Mouse (Mus musculus): Measurements from ENCODE around the gene Olfr380.

Olfr380 gene

DNA sequence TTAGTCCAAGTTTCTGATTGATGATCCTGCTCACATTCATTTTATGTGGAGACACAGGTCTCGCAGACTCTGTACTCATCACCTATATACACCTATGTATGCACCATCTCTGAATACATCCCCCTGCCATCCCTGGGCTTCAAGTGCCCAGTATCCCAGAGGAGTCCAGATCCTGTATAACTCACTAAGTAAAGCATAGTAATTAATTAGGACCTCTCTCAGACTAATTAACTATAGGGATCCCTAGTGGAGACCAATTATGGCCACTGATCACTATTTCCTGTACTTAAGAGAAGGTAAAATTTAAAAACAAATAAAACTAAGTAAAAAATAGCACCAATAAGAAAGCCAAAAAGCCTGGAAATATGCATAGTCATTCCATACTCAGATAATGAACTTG lies at the start of gene Olfr380:
Gene Olfr380, minus strand, starts transcription at position 101 of the 400 bp plus-strand sequence.
- DNase-seq: no peak

DNA sequence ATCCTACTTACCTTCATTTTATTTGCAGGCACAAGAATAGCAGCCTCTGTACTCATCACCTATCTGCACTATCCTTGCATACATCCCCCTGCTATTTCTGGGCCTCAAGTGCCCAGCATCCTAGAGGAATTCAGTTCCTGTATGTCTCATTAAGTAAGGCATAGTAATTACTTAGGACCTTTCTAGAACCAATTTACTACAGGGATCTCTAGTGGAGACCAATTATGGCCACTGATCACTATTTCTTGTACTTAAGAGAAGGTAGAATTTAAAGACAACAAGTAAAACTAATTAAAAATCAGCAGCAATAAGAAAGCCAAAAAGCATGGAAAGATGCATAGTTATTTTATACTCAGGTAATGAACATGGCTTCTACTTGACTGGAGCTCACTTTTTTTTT lies 34.2 kb upstream of the Olfr380 start, which contains the start of gene Olfr381:
Gene Olfr381, minus strand, starts transcription at position 101 of the 400 bp plus-strand sequence.
- no peak for DNase-seq

DNA sequence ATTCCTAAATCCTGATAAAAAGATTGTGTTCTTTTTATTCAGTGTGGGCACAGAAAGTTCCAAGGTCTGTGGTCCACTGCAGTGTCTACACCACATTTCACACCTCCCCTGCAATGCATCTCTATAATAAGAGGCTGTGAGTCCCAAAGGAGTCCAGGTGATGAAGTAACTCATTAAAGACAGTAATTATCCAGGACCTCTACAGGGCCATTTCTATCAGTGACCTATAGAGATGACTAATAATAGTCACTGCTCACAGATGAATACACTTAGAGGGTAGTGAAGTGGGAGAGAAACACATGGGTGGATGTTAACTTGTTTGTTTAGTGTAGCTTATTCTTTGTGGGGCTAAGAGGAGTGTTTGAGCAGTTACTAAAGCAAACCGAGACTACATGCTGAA lies 28.9 kb downstream of the Olfr380 start, which contains the start of gene Olfr378:
Gene Olfr378, minus strand, starts transcription at position 101 of the 400 bp plus-strand sequence.
- no peak for DNase-seq

Data from cerebellum, adult 18-20 months (tissue).